Mouse (Mus musculus): ENCODE data around the gene Ccdc88c.

GRCm38 (mm10) chr12:100883168-100883567 is 145.7 kb downstream of the Ccdc88c start:
- TF ChIP-seq EP300 (optimal IDR thresholded peaks at IDR 0.05): no peak
- TF ChIP-seq CTCF (IDR thresholded peaks at IDR 0.05; ENCODE audit: low read depth): no peak

Measured in stomach, postnatal 0 days (tissue).